Mouse (Mus musculus): ENCODE data around the gene Lhcgr. TPM values are rescaled to one million over a fixed set of nuclear protein-coding genes. Genes with fewer than 3 reads are reported as not detected.

Gene Lhcgr
- polyA plus RNA-seq, 1 experiment from 2014 or later = not detected

GRCm38 (mm10) chr17:88696656-88697333 lies 95.0 kb downstream of the Lhcgr start:
- Histone ChIP-seq H3K36me3 (ENCODE audit: control insufficient read depth, insufficient read depth, low read length) (no peaks in the 10 kb centered on the region), H3K4me1 (ENCODE audit: control insufficient read depth, insufficient read depth, low read length) (peaks cover 6% of the 10 kb centered on the region; the same call in 1 of the 2 replicates), H3K27ac (ENCODE audit: low read length) (peak overlapping the region; percentile 68), H3K27me3 (ENCODE audit: control insufficient read depth, insufficient read depth, low read length) (no peaks in the 10 kb centered on the region), H3K4me3 (ENCODE audit: low read depth, low read length) (no peak overlapping the region), H3K4me2 (replicated peaks; ENCODE audit: low read depth, low read length) (no peak overlapping the region), H3K9ac (replicated peaks; ENCODE audit: low read depth, low read length) (no peak overlapping the region), H3K9me3 (ENCODE audit: control insufficient read depth, low read depth, low read length) (no peaks in the 10 kb centered on the region)
- 42% methylated on average over 9 of the region's 9 CpGs for WGBS
- ATAC-seq (ENCODE audit: insufficient number of reproducible peaks, insufficient read depth, low FRiP score, low read depth) = no peak

GRCm38 (mm10) chr17:88688226-88688625 lies 103.6 kb downstream of the Lhcgr start:
- no peak for ATAC-seq (ENCODE audit: insufficient number of reproducible peaks, insufficient read depth, low FRiP score, low read depth)
- no peaks in the 10 kb centered on the region for H3K36me3 ChIP-seq (ENCODE audit: control insufficient read depth, insufficient read depth, low read length)
- H3K27ac ChIP-seq (ENCODE audit: low read length) = no peak overlapping the region
- H3K4me1 ChIP-seq (ENCODE audit: control insufficient read depth, insufficient read depth, low read length) = no peaks in the 10 kb centered on the region
- no peak overlapping the region for H3K9ac ChIP-seq (replicated peaks; ENCODE audit: low read depth, low read length)
- no peaks in the 10 kb centered on the region for H3K27me3 ChIP-seq (ENCODE audit: control insufficient read depth, insufficient read depth, low read length)
- H3K4me3 ChIP-seq (ENCODE audit: low read depth, low read length) = no peak overlapping the region
- 73% methylated on average over 11 of the region's 11 CpGs for WGBS
- no peaks in the 10 kb centered on the region for H3K9me3 ChIP-seq (ENCODE audit: control insufficient read depth, low read depth, low read length)
- no peak overlapping the region for H3K4me2 ChIP-seq (replicated peaks; ENCODE audit: low read depth, low read length)

- Histone ChIP-seq H3K27ac (ENCODE audit: low read length) (no peak overlapping the region), H3K9me3 (ENCODE audit: control insufficient read depth, low read depth, low read length) (no peaks in the 10 kb centered on the region), H3K27me3 (ENCODE audit: control insufficient read depth, insufficient read depth, low read length) (no peaks in the 10 kb centered on the region), H3K4me1 (ENCODE audit: control insufficient read depth, insufficient read depth, low read length) (no peaks in the 10 kb centered on the region), H3K4me2 (replicated peaks; ENCODE audit: low read depth, low read length) (no peak overlapping the region), H3K36me3 (ENCODE audit: control insufficient read depth, insufficient read depth, low read length) (no peaks in the 10 kb centered on the region), H3K4me3 (ENCODE audit: low read depth, low read length) (no peak overlapping the region), H3K9ac (replicated peaks; ENCODE audit: low read depth, low read length) (no peak overlapping the region)
- 91% methylated on average over 23 of the region's 23 CpGs for WGBS
- no peak for ATAC-seq (ENCODE audit: insufficient number of reproducible peaks, insufficient read depth, low FRiP score, low read depth)
Observed at GRCm38 (mm10) chr17:88675310-88676309, 116.2 kb downstream of the Lhcgr start.

GRCm38 (mm10) chr17:88670800-88671199 lies 121.0 kb downstream of the Lhcgr start:
- H3K9ac ChIP-seq (replicated peaks; ENCODE audit: low read depth, low read length) = no peak overlapping the region
- no peaks in the 10 kb centered on the region for H3K36me3 ChIP-seq (ENCODE audit: control insufficient read depth, insufficient read depth, low read length)
- no peak overlapping the region for H3K4me3 ChIP-seq (ENCODE audit: low read depth, low read length)
- no peak overlapping the region for H3K4me2 ChIP-seq (replicated peaks; ENCODE audit: low read depth, low read length)
- ATAC-seq (ENCODE audit: insufficient number of reproducible peaks, insufficient read depth, low FRiP score, low read depth) = no peak
- H3K27ac ChIP-seq (ENCODE audit: low read length) = no peak overlapping the region
- whole genome bisulfite sequencing = 36% methylated on average over 4 of the region's 4 CpGs
- no peaks in the 10 kb centered on the region for H3K27me3 ChIP-seq (ENCODE audit: control insufficient read depth, insufficient read depth, low read length)
- H3K9me3 ChIP-seq (ENCODE audit: control insufficient read depth, low read depth, low read length) = no peaks in the 10 kb centered on the region
- H3K4me1 ChIP-seq (ENCODE audit: control insufficient read depth, insufficient read depth, low read length) = no peaks in the 10 kb centered on the region

GRCm38 (mm10) chr17:88669921-88670320 lies 121.9 kb downstream of the Lhcgr start:
- ATAC-seq (ENCODE audit: insufficient number of reproducible peaks, insufficient read depth, low FRiP score, low read depth) = no peak
- no peak overlapping the region for H3K4me3 ChIP-seq (ENCODE audit: low read depth, low read length)
- no peak overlapping the region for H3K9ac ChIP-seq (replicated peaks; ENCODE audit: low read depth, low read length)
- H3K9me3 ChIP-seq (ENCODE audit: control insufficient read depth, low read depth, low read length) = no peaks in the 10 kb centered on the region
- no peaks in the 10 kb centered on the region for H3K27me3 ChIP-seq (ENCODE audit: control insufficient read depth, insufficient read depth, low read length)
- no peaks in the 10 kb centered on the region for H3K4me1 ChIP-seq (ENCODE audit: control insufficient read depth, insufficient read depth, low read length)
- 68% methylated on average over 2 of the region's 2 CpGs for WGBS
- no peaks in the 10 kb centered on the region for H3K36me3 ChIP-seq (ENCODE audit: control insufficient read depth, insufficient read depth, low read length)
- H3K4me2 ChIP-seq (replicated peaks; ENCODE audit: low read depth, low read length) = no peak overlapping the region
- H3K27ac ChIP-seq (ENCODE audit: low read length) = no peak overlapping the region

GRCm38 (mm10) chr17:88668452-88668851 lies 123.3 kb downstream of the Lhcgr start, which contains the start of gene Gtf2a1l:
Gene Gtf2a1l (plus strand): TSS chr17:88668660.
- H3K27ac ChIP-seq (ENCODE audit: low read length) = no peak within 1 kb of the TSS
- H3K27me3 ChIP-seq (ENCODE audit: control insufficient read depth, insufficient read depth, low read length) = no peaks in the 10 kb centered on the region
- 22% methylated on average over 21 of the region's 21 CpGs for WGBS
- no peaks in the 10 kb centered on the region for H3K36me3 ChIP-seq (ENCODE audit: control insufficient read depth, insufficient read depth, low read length)
- 0 out of 2 replicates have a peak, but pooled peaks have one; percentile 53 for ATAC-seq (ENCODE audit: insufficient number of reproducible peaks, insufficient read depth, low FRiP score, low read depth)
- peak within 1 kb of the TSS; percentile 22 for H3K4me2 ChIP-seq (replicated peaks; ENCODE audit: low read depth, low read length)
- H3K4me3 ChIP-seq (ENCODE audit: low read depth, low read length) = 0 out of 2 replicates have a peak within 1 kb of the TSS, but pooled peaks have one; percentile 1
- H3K4me1 ChIP-seq (ENCODE audit: control insufficient read depth, insufficient read depth, low read length) = no peaks in the 10 kb centered on the region
- no peak within 1 kb of the TSS for H3K9ac ChIP-seq (replicated peaks; ENCODE audit: low read depth, low read length)
- no peaks in the 10 kb centered on the region for H3K9me3 ChIP-seq (ENCODE audit: control insufficient read depth, low read depth, low read length)

Other genes starting within 250 kb of the Lhcgr start
- 10.4 and 10.8 TPM in 2 replicates for gene Ston1, start 194.3 kb downstream of the Lhcgr start, polyA plus RNA-seq (2014; fragmentation: Nextera tagmentation; extraction: Ambion mirVana)
- gene Gtf2a1l, start 123.3 kb downstream of the Lhcgr start, polyA plus RNA-seq (2014; fragmentation: Nextera tagmentation; extraction: Ambion mirVana) = 0.83 and 0.91 TPM in 2 replicates